Mouse (Mus musculus): ENCODE data around the gene Tgif2lx2.
"Not testable (repeated sequence)": the region's sequence is repeated elsewhere in the genome, so short reads cannot be mapped to it uniquely, and the experiment has no call there.

Gene Tgif2lx2

DNA sequence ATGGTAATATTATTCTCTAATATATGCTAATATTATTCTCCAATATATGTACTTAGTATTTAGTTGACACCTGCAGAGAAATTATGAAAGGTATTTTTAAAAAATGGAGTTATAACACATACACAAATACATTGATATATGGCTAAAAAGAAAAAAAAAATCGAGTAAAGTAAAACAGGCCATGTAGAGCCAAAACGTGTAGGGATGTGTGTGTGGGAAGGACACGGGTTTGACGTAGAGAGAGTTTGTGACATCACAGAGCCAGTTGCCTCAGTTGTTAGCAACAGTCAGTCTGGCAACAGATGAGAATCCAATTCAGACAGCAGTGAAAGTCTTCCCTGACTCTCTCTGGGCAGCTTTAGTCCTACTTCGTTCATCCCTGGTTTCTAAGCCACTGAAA lies at the start of gene Tgif2lx2:
TSS of gene Tgif2lx2 (plus strand) at position 301 of the 400 bp plus-strand sequence.
- not testable (repeated sequence) for DNase-seq (ENCODE audit: low read depth, low spot score)

Data from CD4-positive, CD25-positive, alpha-beta regulatory T cell, adult 2 months (primary cell).